Mouse (Mus musculus) thymus, adult 2 months (tissue): ENCODE data around the gene Cdk13.

Experiments
- CTCF ChIP-seq: fragments of 200-500 bp; IDR thresholded peaks from 2 replicates; pipeline ENCODE4 v1.5.1; 2012; ENCODE audit warnings: mild to moderate bottlenecking, control low read depth, low read length, moderate library complexity, borderline replicate concordance; ENCODE audit not compliant: control insufficient read depth, poor library complexity, insufficient read depth; ENCODE audit errors: extremely low read depth
- POLR2A ChIP-seq: fragments of 200-500 bp; IDR thresholded peaks from 2 replicates; pipeline ENCODE4 v1.6.1; 2012; ENCODE audit warnings: mild to moderate bottlenecking, low read length, control low read depth, moderate library complexity; ENCODE audit not compliant: control insufficient read depth, poor library complexity, insufficient read depth; ENCODE audit errors: extremely low read depth

DNA sequence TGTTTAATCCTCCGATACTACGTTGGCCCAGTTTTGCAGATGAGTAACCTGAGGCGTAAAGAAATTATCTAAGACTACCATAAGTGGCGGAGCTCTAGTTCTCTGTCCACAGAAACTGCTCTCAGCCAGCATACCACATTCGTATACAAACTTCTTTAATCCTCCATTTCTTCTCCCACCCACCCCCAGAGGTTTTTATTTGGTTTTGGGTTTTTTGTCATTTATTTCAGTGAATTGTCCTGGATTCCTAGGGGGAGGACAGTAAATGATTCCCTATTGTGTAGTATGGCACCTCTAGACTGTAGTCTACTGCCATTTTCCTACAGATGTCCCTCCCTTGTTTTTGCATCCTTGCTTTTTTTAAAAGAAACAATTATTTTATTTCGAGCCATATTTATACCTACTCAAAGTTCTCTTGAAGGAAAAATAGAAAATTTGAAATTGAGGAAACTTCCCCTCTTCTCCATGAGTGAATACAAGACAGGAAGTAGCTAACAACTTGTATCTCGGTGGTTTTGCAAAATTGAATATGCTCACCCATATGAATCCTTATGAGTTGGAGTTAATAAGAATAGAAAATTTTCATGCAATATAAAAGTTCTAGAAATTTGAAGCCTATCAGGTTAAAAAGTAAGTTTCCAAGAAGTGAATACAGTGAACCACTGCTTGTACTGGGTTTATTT is 108.9 kb downstream of the Cdk13 start:
- TF ChIP-seq CTCF, result no peak
- TF ChIP-seq POLR2A, result no peak
